Mouse (Mus musculus): ENCODE results near the gene Apc2.

DNA sequence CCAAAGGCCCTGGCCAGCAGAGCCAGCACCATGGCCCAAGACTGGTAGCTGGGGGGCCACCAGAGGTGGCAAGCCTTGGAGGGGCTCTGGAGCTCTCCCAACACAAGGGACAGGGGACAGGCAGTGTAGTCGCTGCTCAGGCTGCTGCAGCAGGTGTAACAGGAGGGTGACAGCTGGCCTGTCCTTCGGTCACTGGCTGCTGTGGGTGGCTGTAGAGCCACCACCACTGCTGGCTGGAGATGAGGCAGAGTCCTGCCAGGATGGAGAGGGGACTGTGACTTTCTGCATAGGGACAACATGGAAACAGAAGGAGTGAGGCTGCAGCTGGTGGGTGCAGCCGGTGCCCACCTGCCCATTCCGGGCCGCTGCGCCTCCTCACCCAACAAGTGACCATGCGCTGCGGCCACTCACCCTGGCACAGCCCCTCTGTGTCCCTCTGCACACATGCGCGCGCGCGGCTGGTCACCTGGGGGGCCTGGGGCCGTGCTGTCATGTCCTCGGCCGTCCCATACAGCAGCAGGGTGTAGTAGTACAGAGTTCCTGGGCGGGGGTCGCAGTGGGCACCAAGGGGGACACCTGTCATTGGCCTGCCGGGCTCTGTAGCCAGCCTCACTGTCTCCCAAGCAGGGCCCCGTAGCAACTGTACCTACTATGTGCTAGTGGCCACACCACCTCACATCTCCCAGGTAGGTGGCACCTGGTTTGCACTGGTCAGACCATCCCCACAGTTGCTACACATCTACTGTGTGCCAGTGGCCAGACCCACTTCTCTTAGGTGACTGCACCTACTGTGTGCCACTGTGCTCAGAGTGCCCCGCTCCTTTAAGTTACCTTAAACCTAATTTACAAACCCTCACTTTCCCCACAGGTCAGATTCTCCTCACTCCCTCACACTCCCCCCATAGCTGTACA, 26.1 kb downstream of the Apc2 start:
- TF ChIP-seq POLR2A (IDR thresholded peaks at IDR 0.05; ENCODE audit: control insufficient read depth, low read depth, low read length) = no peak
- no peak for TF ChIP-seq CTCF (IDR thresholded peaks at IDR 0.05; ENCODE audit: control insufficient read depth, insufficient read depth, insufficient replicate concordance, low read depth, low read length)

Data from testis, adult 2 months (tissue).